Mouse (Mus musculus) intestine, postnatal 0 days (tissue): ENCODE results near the gene Nudc. TPM values are rescaled to one million over a fixed set of nuclear protein-coding genes. Genes with fewer than 3 reads are reported as not detected.

Source experiments
- ATAC-seq: fragments of 200-750 bp; cut with Nextera tagmentation; 2 replicates; pipeline ENCODE4 v1.8.0; 2017; ENCODE audit warnings: mild to moderate bottlenecking, moderate TSS enrichment, moderate library complexity
- H3K27ac ChIP-seq: fragments of 300-500 bp; sonication (generic); 2 replicates; pipeline ENCODE4 v1.5.1; 2014; ENCODE audit warnings: mild to moderate bottlenecking, low read depth, low read length, moderate library complexity
- H3K27me3 ChIP-seq: fragments of 300-500 bp; sonication (generic); replicated peaks from 2 replicates; pipeline ENCODE4 v1.6.1; 2014; ENCODE audit warnings: low read length, mixed read lengths; ENCODE audit not compliant: control insufficient read depth, insufficient read depth
- H3K36me3 ChIP-seq: fragments of 300-500 bp; sonication (generic); 2 replicates; pipeline ENCODE4 v1.6.1; 2014; ENCODE audit warnings: mild to moderate bottlenecking, moderate library complexity; ENCODE audit not compliant: control insufficient read depth, insufficient read depth
- H3K4me1 ChIP-seq: fragments of 300-500 bp; sonication (generic); replicated peaks from 2 replicates; pipeline ENCODE4 v1.6.1; 2014; ENCODE audit warnings: antibody characterized with exemption, low read length, mixed read lengths; ENCODE audit not compliant: control insufficient read depth, insufficient read depth
- H3K4me2 ChIP-seq: fragments of 300-500 bp; sonication (generic); replicated peaks from 2 replicates; pipeline ENCODE4 v1.6.1; 2014; ENCODE audit warnings: low read depth, mild to moderate bottlenecking, moderate library complexity
- H3K4me3 ChIP-seq: fragments of 300-500 bp; sonication (generic); 2 replicates; pipeline ENCODE4 v1.5.1; 2014; ENCODE audit warnings: low read depth, low read length
- H3K9ac ChIP-seq: fragments of 300-500 bp; sonication (generic); 2 replicates; pipeline ENCODE4 v1.6.1; 2014; ENCODE audit warnings: mild to moderate bottlenecking, low read depth, low read length
- H3K9me3 ChIP-seq: fragments of 300-500 bp; sonication (generic); 2 replicates; pipeline ENCODE4 v1.6.1; 2016; ENCODE audit warnings: mixed run types; ENCODE audit not compliant: control insufficient read depth
- CTCF ChIP-seq: sonication (generic); IDR thresholded peaks from 2 replicates; pipeline ENCODE4 v1.5.1; 2016; ENCODE audit warnings: low read depth, mild to moderate bottlenecking, control low read depth, antibody characterized with exemption, moderate library complexity
- WGBS: fragments of 180-500 bp; shearing (Covaris S2); extraction: QIAGEN DNeasy Blood & Tissue Kit; methylation state at CpG from one replicate; pipeline ENCODE4 v1.1.7; 2014; 5-methylcytosine and 5-hydroxymethylcytosine counted together
- polyA plus RNA-seq: library from polyadenylated mRNA; unstranded; fragments of >200 nt; fragmentation: Nextera tagmentation; extraction: Ambion mirVana; gene quantifications from 2 replicates; pipeline ENCODE4 v1.2.1, GENCODE M21; 2015

The Nudc gene
- polyA plus RNA-seq, 1 experiment from 2014 or later = 125 TPM

DNA sequence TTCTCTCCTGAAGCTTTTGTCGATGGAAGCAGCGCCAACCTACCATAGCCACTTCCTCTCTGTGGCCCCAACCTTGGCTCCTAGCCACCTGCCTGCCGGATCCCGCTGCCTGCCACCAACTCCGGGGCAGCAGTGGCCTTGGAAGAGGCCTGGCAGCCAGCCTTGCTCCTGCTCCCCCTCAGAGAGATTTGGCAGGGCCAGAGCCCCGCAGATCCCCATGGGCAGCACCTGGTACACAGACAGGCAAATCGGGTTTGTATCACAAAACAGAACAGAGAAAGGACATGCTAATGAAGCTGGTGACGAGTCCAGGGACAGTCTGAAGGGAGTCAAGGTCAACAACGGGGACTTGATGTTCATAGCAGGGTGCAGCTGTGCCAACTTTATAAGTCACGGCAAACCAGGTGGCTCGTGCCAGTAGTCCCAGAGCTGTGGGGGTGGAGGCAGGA, 17.4 kb upstream of the Nudc start:
- Histone ChIP-seq H3K36me3 (no peaks in the 10 kb centered on the region), H3K4me3 (no peak overlapping the region), H3K27ac (no peak overlapping the region), H3K9me3 (no peaks in the 10 kb centered on the region), H3K9ac (no peak overlapping the region), H3K4me2 (no peak overlapping the region), H3K4me1 (no peaks in the 10 kb centered on the region), H3K27me3 (no peaks in the 10 kb centered on the region)
- no peak for ATAC-seq
- WGBS = 67% methylated on average over 11 of the region's 11 CpGs
- TF ChIP-seq CTCF = no peak

- Histone ChIP-seq H3K27ac (peak overlapping the region; percentile 46; the same call in 1 of the 2 replicates), H3K27me3 (no peaks in the 10 kb centered on the region), H3K36me3 (no peaks in the 10 kb centered on the region), H3K9ac (no peak overlapping the region), H3K4me1 (no peaks in the 10 kb centered on the region), H3K4me3 (no peak overlapping the region), H3K9me3 (no peaks in the 10 kb centered on the region), H3K4me2 (no peak overlapping the region)
- WGBS = 41% methylated on average over 4 of the region's 4 CpGs
- no peak for TF ChIP-seq CTCF
- peak; percentile 64 for ATAC-seq
These were observed 15.8 kb upstream of the Nudc start for GRCm38 (mm10) chr4:133561622-133562021.

- H3K9ac ChIP-seq = no peak overlapping the region
- H3K4me2 ChIP-seq = no peak overlapping the region
- H3K9me3 ChIP-seq = no peaks in the 10 kb centered on the region
- 54% methylated on average over 4 of the region's 4 CpGs for WGBS
- ATAC-seq = no peak
- no peaks in the 10 kb centered on the region for H3K27me3 ChIP-seq
- peak overlapping the region; percentile 24; the same call in 1 of the 2 replicates for H3K27ac ChIP-seq
- H3K36me3 ChIP-seq = no peaks in the 10 kb centered on the region
- H3K4me1 ChIP-seq = no peaks in the 10 kb centered on the region
- H3K4me3 ChIP-seq = no peak overlapping the region
- TF ChIP-seq CTCF = no peak
These were observed 14.1 kb upstream of the Nudc start for GRCm38 (mm10) chr4:133559846-133560245.

DNA sequence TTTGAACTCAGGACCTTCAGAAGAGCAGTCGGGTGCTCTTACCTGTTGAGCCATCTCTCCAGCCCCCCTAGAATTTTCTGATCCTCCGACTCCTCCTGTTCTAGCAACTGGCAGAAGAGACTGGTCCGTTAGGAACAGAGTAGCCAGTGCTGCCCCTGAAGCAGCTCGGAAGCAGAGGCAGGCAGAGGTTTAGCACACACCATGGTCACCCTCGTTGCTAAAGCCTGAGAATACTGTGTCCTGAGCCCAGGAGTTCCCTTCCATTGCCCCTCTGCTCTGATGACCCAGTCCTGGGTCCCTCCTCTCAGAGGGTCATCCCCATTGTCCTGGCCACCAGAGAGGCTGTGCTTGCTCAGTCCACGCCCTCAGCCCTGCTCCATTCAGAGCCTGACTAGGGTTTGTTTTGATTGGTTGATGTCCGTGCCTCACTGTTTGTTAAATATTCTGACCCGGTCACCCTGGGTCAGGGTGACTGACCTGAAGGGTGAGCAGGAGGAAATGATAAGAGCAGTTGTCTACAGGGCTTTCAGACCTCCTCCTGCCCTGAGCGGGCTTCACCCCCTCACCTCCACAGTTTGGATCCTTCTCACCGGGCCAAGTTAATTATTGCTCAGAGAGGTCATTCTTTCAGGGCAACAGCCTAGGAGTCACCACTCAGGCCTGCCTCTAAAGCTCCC, 11.4 kb upstream of the Nudc start:
- H3K4me2 ChIP-seq = peak overlapping the region; percentile 35
- H3K9ac ChIP-seq = no peak overlapping the region
- H3K4me1 ChIP-seq = no peaks in the 10 kb centered on the region
- no peak overlapping the region for H3K4me3 ChIP-seq
- no peaks in the 10 kb centered on the region for H3K36me3 ChIP-seq
- WGBS = 29% methylated on average over 10 of the region's 10 CpGs
- no peaks in the 10 kb centered on the region for H3K9me3 ChIP-seq
- H3K27me3 ChIP-seq = no peaks in the 10 kb centered on the region
- TF ChIP-seq CTCF = no peak
- H3K27ac ChIP-seq = no peak overlapping the region
- ATAC-seq = peak; percentile 32

- Histone ChIP-seq H3K4me2 (peak overlapping the region; percentile 51), H3K9ac (no peak overlapping the region), H3K4me1 (no peaks in the 10 kb centered on the region), H3K27ac (peak overlapping the region; percentile 73), H3K4me3 (peak overlapping the region; percentile 19; the same call in 1 of the 2 replicates), H3K27me3 (no peaks in the 10 kb centered on the region), H3K9me3 (no peaks in the 10 kb centered on the region), H3K36me3 (no peaks in the 10 kb centered on the region)
- WGBS = 53% methylated on average over 19 of the region's 19 CpGs
- TF ChIP-seq CTCF = no peak
- no peak; the same call in 1 of the 2 replicates for ATAC-seq
These were observed 7.9 kb upstream of the Nudc start for GRCm38 (mm10) chr4:133553448-133554330.

- no peak for TF ChIP-seq CTCF
- no peak within 1 kb of the TSS for H3K9ac ChIP-seq
- H3K36me3 ChIP-seq = no peaks in the 10 kb centered on the region
- no peaks in the 10 kb centered on the region for H3K27me3 ChIP-seq
- peak; percentile 69 for ATAC-seq
- peak within 1 kb of the TSS; percentile 19; the same call in 1 of the 2 replicates for H3K4me3 ChIP-seq
- WGBS = 22% methylated on average over 10 of the region's 10 CpGs
- H3K27ac ChIP-seq = peak within 1 kb of the TSS; percentile 73
- H3K4me2 ChIP-seq = peak within 1 kb of the TSS; percentile 51
- H3K4me1 ChIP-seq = no peaks in the 10 kb centered on the region
- no peaks in the 10 kb centered on the region for H3K9me3 ChIP-seq
These were observed 7.1 kb upstream of the Nudc start, which contains the start of gene Nr0b2 for GRCm38 (mm10) chr4:133552768-133553447. Gene Nr0b2 (plus strand): TSS chr4:133553376.
